Mouse (Mus musculus) midbrain, embryonic 15.5 days (tissue): ENCODE results near the gene Lgals9. TPM values are rescaled to one million over a fixed set of nuclear protein-coding genes. Genes with fewer than 3 reads are reported as not detected.
"Not testable (repeated sequence)": the region's sequence is repeated elsewhere in the genome, so short reads cannot be mapped to it uniquely, and the experiment has no call there.

Source experiments
- ATAC-seq: fragments of 200-750 bp; cut with Nextera tagmentation; replicated peaks from 2 replicates; pipeline ENCODE4 v1.8.0; 2017; ENCODE audit warnings: moderate TSS enrichment
- H3K27ac ChIP-seq: fragments of 300-500 bp; sonication (generic); 2 replicates; pipeline ENCODE4 v1.5.1; 2015; ENCODE audit warnings: mild to moderate bottlenecking, inconsistent platforms
- H3K27me3 ChIP-seq: fragments of 300-500 bp; sonication (generic); replicated peaks from 2 replicates; pipeline ENCODE4 v1.6.1; 2015; ENCODE audit warnings: inconsistent platforms
- H3K36me3 ChIP-seq: fragments of 300-500 bp; sonication (generic); replicated peaks from 2 replicates; pipeline ENCODE4 v1.6.1; 2015; ENCODE audit warnings: inconsistent platforms
- H3K4me1 ChIP-seq: fragments of 300-500 bp; sonication (generic); 2 replicates; pipeline ENCODE4 v1.6.1; 2015; ENCODE audit warnings: inconsistent platforms
- H3K4me2 ChIP-seq: fragments of 300-500 bp; sonication (generic); 2 replicates; pipeline ENCODE4 v1.6.1; 2015; ENCODE audit warnings: inconsistent platforms, mild to moderate bottlenecking, moderate library complexity
- H3K4me3 ChIP-seq: fragments of 300-500 bp; sonication (generic); 2 replicates; pipeline ENCODE4 v1.5.1; 2015; ENCODE audit warnings: mild to moderate bottlenecking, inconsistent platforms
- H3K9ac ChIP-seq: fragments of 300-500 bp; sonication (generic); 2 replicates; pipeline ENCODE4 v1.6.1; 2015; ENCODE audit warnings: mild to moderate bottlenecking, inconsistent platforms
- H3K9me3 ChIP-seq: fragments of 300-500 bp; sonication (generic); 2 replicates; pipeline ENCODE4 v1.6.1; 2016; ENCODE audit warnings: inconsistent platforms
- WGBS: fragments of 180-500 bp; shearing (Covaris S2); methylation state at CpG from one replicate; pipeline ENCODE4 v1.1.7; 2015; ENCODE audit warnings: mixed read lengths; 5-methylcytosine and 5-hydroxymethylcytosine counted together
- polyA plus RNA-seq: library from polyadenylated mRNA; unstranded; fragments of >200 nt; fragmentation: Nextera tagmentation; extraction: Ambion mirVana; gene quantifications from 2 replicates; pipeline ENCODE4 v1.2.1, GENCODE M21; 2015

Gene Lgals9
- polyA plus RNA-seq, 1 experiment from 2014 or later, result 8.5 TPM

- Histone ChIP-seq H3K36me3 (no peaks in the 10 kb centered on the region), H3K4me3 (no peak overlapping the region), H3K4me1 (no peaks in the 10 kb centered on the region), H3K4me2 (no peak overlapping the region), H3K27ac (no peak overlapping the region), H3K9ac (no peak overlapping the region), H3K27me3 (no peaks in the 10 kb centered on the region), H3K9me3 (no peaks in the 10 kb centered on the region)
- no peak for ATAC-seq
- 95% methylated on average over 10 of the region's 10 CpGs for WGBS
Observed at GRCm38 (mm10) chr11:79003769-79004638, 19.3 kb upstream of the Lgals9 start.

GRCm38 (mm10) chr11:79003053-79003768 lies 18.5 kb upstream of the Lgals9 start:
- Histone ChIP-seq H3K9me3 (no peaks in the 10 kb centered on the region), H3K27ac (no peak overlapping the region), H3K4me3 (no peak overlapping the region), H3K36me3 (no peaks in the 10 kb centered on the region), H3K27me3 (no peaks in the 10 kb centered on the region), H3K4me1 (no peaks in the 10 kb centered on the region), H3K9ac (no peak overlapping the region), H3K4me2 (no peak overlapping the region)
- no peak for ATAC-seq
- 81% methylated on average over 11 of the region's 11 CpGs for WGBS

- 68% methylated on average over 5 of the region's 5 CpGs for WGBS
- Histone ChIP-seq H3K4me3 (no peak overlapping the region), H3K27ac (no peak overlapping the region), H3K27me3 (no peaks in the 10 kb centered on the region), H3K4me1 (no peaks in the 10 kb centered on the region), H3K36me3 (no peaks in the 10 kb centered on the region), H3K4me2 (no peak overlapping the region), H3K9me3 (no peaks in the 10 kb centered on the region), H3K9ac (no peak overlapping the region)
- no peak for ATAC-seq
Observed at GRCm38 (mm10) chr11:79002551-79002951, 17.8 kb upstream of the Lgals9 start.

GRCm38 (mm10) chr11:79001871-79002270 lies 17.1 kb upstream of the Lgals9 start:
- WGBS, result 85% methylated on average over 4 of the region's 4 CpGs
- no peaks in the 10 kb centered on the region for H3K4me1 ChIP-seq
- H3K36me3 ChIP-seq, result no peaks in the 10 kb centered on the region
- H3K27ac ChIP-seq, result no peak overlapping the region
- H3K4me2 ChIP-seq, result no peak overlapping the region
- H3K9me3 ChIP-seq, result no peaks in the 10 kb centered on the region
- ATAC-seq, result no peak
- no peak overlapping the region for H3K4me3 ChIP-seq
- H3K9ac ChIP-seq, result no peak overlapping the region
- H3K27me3 ChIP-seq, result no peaks in the 10 kb centered on the region

GRCm38 (mm10) chr11:78999118-78999517 lies 14.4 kb upstream of the Lgals9 start:
- no peak overlapping the region for H3K4me3 ChIP-seq
- no peaks in the 10 kb centered on the region for H3K27me3 ChIP-seq
- no peak overlapping the region for H3K27ac ChIP-seq
- no peak overlapping the region for H3K4me2 ChIP-seq
- no peaks in the 10 kb centered on the region for H3K9me3 ChIP-seq
- 28% methylated on average over 6 of the region's 6 CpGs for WGBS
- no peak for ATAC-seq
- no peak overlapping the region for H3K9ac ChIP-seq
- no peaks in the 10 kb centered on the region for H3K4me1 ChIP-seq
- no peaks in the 10 kb centered on the region for H3K36me3 ChIP-seq

- H3K4me2 ChIP-seq, H3K27ac ChIP-seq, ATAC-seq, H3K4me3 ChIP-seq, H3K4me1 ChIP-seq, H3K27me3 ChIP-seq, H3K9ac ChIP-seq, H3K9me3 ChIP-seq, H3K36me3 ChIP-seq: not testable (repeated sequence)
- WGBS, result 70% methylated on average over 5 of the region's 5 CpGs
Observed at GRCm38 (mm10) chr11:78990875-78991543, 6.3 kb upstream of the Lgals9 start.

GRCm38 (mm10) chr11:78990096-78990495 lies 5.3 kb upstream of the Lgals9 start:
- no peak overlapping the region for H3K4me2 ChIP-seq

GRCm38 (mm10) chr11:78989206-78989605 lies 4.5 kb upstream of the Lgals9 start:
- H3K9me3 ChIP-seq, H3K36me3 ChIP-seq, H3K4me3 ChIP-seq, H3K27me3 ChIP-seq, H3K4me1 ChIP-seq, H3K4me2 ChIP-seq, H3K9ac ChIP-seq, H3K27ac ChIP-seq, ATAC-seq: not testable (repeated sequence)
- 93% methylated on average over 11 of the region's 11 CpGs for WGBS

More at GRCm38 (mm10) chr11:78990096-78990495, 5.3 kb upstream of the Lgals9 start:
- Histone ChIP-seq H3K9ac (no peak overlapping the region), H3K27ac (no peak overlapping the region), H3K9me3 (0 out of 2 replicates have a peak, but pooled peaks cover 3% of the 10 kb centered on the region), H3K27me3 (no peaks in the 10 kb centered on the region), H3K4me1 (no peaks in the 10 kb centered on the region), H3K4me3 (no peak overlapping the region), H3K36me3 (no peaks in the 10 kb centered on the region)
- ATAC-seq, result no peak
- 93% methylated on average over 9 of the region's 9 CpGs for WGBS

GRCm38 (mm10) chr11:78986311-78987002 lies 1.7 kb upstream of the Lgals9 start:
- no peak overlapping the region for H3K27ac ChIP-seq
- no peak overlapping the region for H3K4me2 ChIP-seq
- 91% methylated on average over 10 of the region's 10 CpGs for WGBS
- H3K9me3 ChIP-seq, result no peaks in the 10 kb centered on the region
- H3K27me3 ChIP-seq, result no peaks in the 10 kb centered on the region
- no peaks in the 10 kb centered on the region for H3K36me3 ChIP-seq
- H3K4me3 ChIP-seq, result no peak overlapping the region
- H3K4me1 ChIP-seq, result no peaks in the 10 kb centered on the region
- no peak for ATAC-seq
- no peak overlapping the region for H3K9ac ChIP-seq

- ATAC-seq, result no peak
- Histone ChIP-seq H3K27ac (no peak overlapping the region), H3K9ac (no peak overlapping the region)
Observed at GRCm38 (mm10) chr11:78985505-78985904, 759 bp upstream of the Lgals9 start.

GRCm38 (mm10) chr11:78983539-78983938 lies 1.2 kb downstream of the Lgals9 start:
- Histone ChIP-seq H3K27me3 (no peaks in the 10 kb centered on the region), H3K4me3 (no peak overlapping the region), H3K27ac (no peak overlapping the region), H3K9me3 (no peaks in the 10 kb centered on the region), H3K4me1 (no peaks in the 10 kb centered on the region), H3K9ac (no peak overlapping the region), H3K36me3 (no peaks in the 10 kb centered on the region), H3K4me2 (no peak overlapping the region)
- WGBS, result 83% methylated on average over 7 of the region's 7 CpGs
- ATAC-seq, result no peak

More at GRCm38 (mm10) chr11:78985505-78985904, 759 bp upstream of the Lgals9 start:
- no peak overlapping the region for H3K4me2 ChIP-seq
- H3K36me3 ChIP-seq, result no peaks in the 10 kb centered on the region
- H3K4me1 ChIP-seq, result no peaks in the 10 kb centered on the region
- no peaks in the 10 kb centered on the region for H3K9me3 ChIP-seq
- no peak overlapping the region for H3K4me3 ChIP-seq
- H3K27me3 ChIP-seq, result no peaks in the 10 kb centered on the region
